Mouse (Mus musculus): ENCODE data around the gene Mrpl43.

Gene Mrpl43

DNA sequence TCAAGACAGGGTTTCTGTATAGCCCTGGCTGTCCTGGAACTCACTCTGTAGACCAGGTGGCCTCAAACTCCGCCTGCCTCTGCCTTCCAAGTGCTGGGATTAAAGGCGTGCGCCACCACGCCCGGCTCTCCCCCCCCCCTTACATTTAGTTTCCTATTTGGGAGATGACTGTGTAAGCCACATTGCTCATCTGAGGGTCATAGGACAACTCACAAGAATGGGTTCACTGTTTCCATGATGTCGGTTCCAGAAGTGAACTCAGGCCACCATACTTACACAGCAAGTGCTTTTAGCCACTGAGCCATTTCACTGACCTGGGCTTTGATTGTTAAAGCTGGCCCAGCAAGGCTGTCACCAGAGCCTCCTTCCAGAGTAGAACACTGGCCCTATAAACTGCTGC is 29.1 kb downstream of the Mrpl43 start:
- DNase-seq (ENCODE audit: low read depth, low spot score), result no peak

DNA sequence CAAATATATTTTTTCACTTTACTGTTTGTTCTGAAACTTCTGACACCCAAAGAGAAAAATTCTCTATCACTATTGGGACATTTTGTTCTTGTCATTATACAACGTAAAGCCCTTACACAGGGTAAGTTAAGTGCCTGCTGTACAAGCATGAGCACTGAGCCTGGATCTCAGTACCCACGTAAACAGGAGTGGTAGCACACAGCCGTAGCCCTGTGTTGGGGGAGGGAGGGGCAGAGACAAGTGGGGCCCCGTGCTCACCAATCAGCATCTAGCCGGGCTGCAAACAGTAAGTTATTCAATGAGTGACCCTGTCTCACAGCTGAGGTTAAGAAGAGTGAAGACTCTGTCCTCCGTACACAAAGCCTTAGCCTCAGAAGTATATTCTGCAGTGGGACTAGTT is 29.6 kb downstream of the Mrpl43 start:
- DNase-seq (ENCODE audit: low read depth, low spot score), result no peak

DNA sequence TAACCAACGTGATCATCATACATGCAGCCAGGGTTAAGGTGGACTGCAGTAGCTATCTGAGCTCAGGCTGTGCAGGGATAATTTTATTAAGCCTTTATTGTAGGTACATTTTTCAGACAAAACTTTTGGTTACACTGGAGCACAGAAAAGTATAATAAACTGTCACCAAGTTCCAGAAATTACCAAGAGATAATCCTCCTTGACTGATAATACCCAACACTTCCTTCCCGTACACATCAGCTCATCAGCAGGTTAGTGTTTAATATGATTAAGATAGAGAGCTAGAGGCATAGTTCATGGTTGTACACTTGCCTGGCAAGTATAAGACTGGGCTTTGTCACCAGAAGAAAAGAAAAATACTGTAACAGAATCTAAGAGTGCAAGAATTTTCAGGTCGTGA is 37.9 kb downstream of the Mrpl43 start:
- DNase-seq (ENCODE audit: low read depth, low spot score), result no peak

DNA sequence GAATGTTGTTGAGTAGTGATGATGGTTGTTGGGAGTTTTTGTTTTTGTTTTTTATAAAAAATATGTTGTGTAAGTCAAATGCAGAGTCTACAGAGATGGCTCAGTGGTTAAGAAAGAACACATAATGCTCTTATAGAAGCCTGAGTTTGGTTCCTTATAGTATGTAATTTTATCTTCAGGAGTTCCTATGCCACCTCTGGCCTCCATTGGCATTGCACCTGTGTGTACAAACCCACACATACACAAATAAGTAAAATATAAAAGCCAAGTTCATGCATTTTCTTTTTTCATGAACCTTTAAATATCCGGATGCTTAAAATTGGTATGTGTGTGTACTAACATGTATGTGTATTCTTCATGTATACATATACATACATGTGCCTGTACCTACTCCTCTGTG is 40.3 kb downstream of the Mrpl43 start:
- DNase-seq (ENCODE audit: low read depth, low spot score), result no peak

DNA sequence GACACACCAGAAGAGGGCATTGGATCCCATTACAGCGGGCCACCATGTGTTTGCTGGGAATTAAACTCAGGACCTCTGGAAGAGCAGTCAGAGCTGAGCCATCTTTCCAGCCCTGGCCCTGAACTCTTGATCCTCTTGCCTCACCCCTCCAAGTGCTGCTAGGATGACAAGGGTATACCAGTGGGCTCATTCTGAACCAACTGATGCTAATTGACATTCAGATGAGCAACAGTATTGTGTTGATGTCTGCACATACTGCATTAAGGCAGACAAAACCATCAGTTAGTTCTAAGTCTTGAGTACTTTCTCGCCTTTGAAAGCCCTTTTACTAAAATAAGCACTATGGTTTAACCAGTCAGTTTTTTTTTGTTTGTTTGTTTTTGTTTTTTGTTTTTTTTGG is 46.6 kb downstream of the Mrpl43 start:
- DNase-seq (ENCODE audit: low read depth, low spot score), result no peak
